Mouse (Mus musculus) megakaryocyte-erythroid progenitor cell, adult 5-6 weeks (primary cell): ENCODE measurements around the gene Rps2. TPM values are rescaled to one million over a fixed set of nuclear protein-coding genes. Genes with fewer than 3 reads are reported as not detected.
"Not testable (repeated sequence)": the region's sequence is repeated elsewhere in the genome, so short reads cannot be mapped to it uniquely, and the experiment has no call there.

Experiments
- ATAC-seq: replicated peaks from 2 replicates; pipeline ENCODE4 v1.8.0; 2016; ENCODE audit warnings: mild to moderate bottlenecking, inconsistent platforms; ENCODE audit not compliant: severe bottlenecking, poor library complexity, low FRiP score, low TSS enrichment
- total RNA-seq, 2 experiments: library from RNA; stranded (forward) in 1 of 2; stranded (reverse) in 1 of 2; fragments of 200-1000, 215-1000 nt in 1 of 2; fragments of >200 nt in 1 of 2; fragmentation: Nextera tagmentation in 1 of 2; gene quantifications; 2 replicates each; pipeline ENCODE4 v1.2.3; 2014 to 2017

Rps2 gene
- total RNA-seq (2014; fragmentation: Nextera tagmentation) (6,242 and 6,563 TPM in 2 replicates), total RNA-seq (2017) (1,324 and 2,144 TPM in 2 replicates)

GRCm38 (mm10) chr17:24717943-24718342, at the start of gene Rps2, which contains the start of gene Rnf151:
Gene Rps2, plus strand, starts transcription at chr17:24718116.
Gene Rnf151, minus strand, starts transcription at chr17:24718063.
- ATAC-seq, result no peak

GRCm38 (mm10) chr17:24669214-24669544, 48.7 kb upstream of the Rps2 start:
- not testable (repeated sequence) for ATAC-seq

- ATAC-seq, result peak; percentile 91
Measured at GRCm38 (mm10) chr17:24669545-24670245, 48.2 kb upstream of the Rps2 start, which contains the start of gene Zfp598. Gene Zfp598, plus strand, starts transcription at chr17:24669687.

GRCm38 (mm10) chr17:24670246-24670844, 47.6 kb upstream of the Rps2 start:
- ATAC-seq, result no peak

- no peak for ATAC-seq
Measured at GRCm38 (mm10) chr17:24671346-24671745, 46.6 kb upstream of the Rps2 start.

GRCm38 (mm10) chr17:24672141-24672540, 45.8 kb upstream of the Rps2 start:
- no peak for ATAC-seq

GRCm38 (mm10) chr17:24674277-24674676, 43.6 kb upstream of the Rps2 start:
- no peak for ATAC-seq

- ATAC-seq, result peak; percentile 53; the same call in 1 of the 2 replicates
Measured at GRCm38 (mm10) chr17:24676187-24676586, 41.7 kb upstream of the Rps2 start.

GRCm38 (mm10) chr17:24676877-24677276, 41.0 kb upstream of the Rps2 start:
- ATAC-seq, result no peak

GRCm38 (mm10) chr17:24677500-24678080, 40.3 kb upstream of the Rps2 start:
- ATAC-seq, result no peak

GRCm38 (mm10) chr17:24686514-24686913, 31.4 kb upstream of the Rps2 start:
- ATAC-seq, result peak; percentile 21; the same call in 1 of the 2 replicates

- peak; percentile 66 for ATAC-seq
Measured at GRCm38 (mm10) chr17:24687146-24687595, 30.7 kb upstream of the Rps2 start.

- no peak for ATAC-seq
Measured at GRCm38 (mm10) chr17:24687599-24687998, 30.3 kb upstream of the Rps2 start.

GRCm38 (mm10) chr17:24689251-24690081, 28.4 kb upstream of the Rps2 start, which contains the start of gene Syngr3:
Gene Syngr3, minus strand, starts transcription at chr17:24689955.
- no peak for ATAC-seq

- ATAC-seq, result no peak
Measured at GRCm38 (mm10) chr17:24692385-24692784, 25.5 kb upstream of the Rps2 start.

GRCm38 (mm10) chr17:24695326-24696010, 22.4 kb upstream of the Rps2 start:
- ATAC-seq, result peak; percentile 4; the same call in 1 of the 2 replicates

- peak; percentile 64 for ATAC-seq
Measured at GRCm38 (mm10) chr17:24696011-24696697, 21.8 kb upstream of the Rps2 start, which contains the start of the genes Gfer and Noxo1. Gene Gfer, minus strand, starts transcription at chr17:24696156. Gene Noxo1, plus strand, starts transcription at chr17:24696234.

GRCm38 (mm10) chr17:24697985-24698384, 19.9 kb upstream of the Rps2 start:
- no peak for ATAC-seq
